Mouse (Mus musculus) CH12.LX (cell line): ENCODE data around the gene Eaf1. TPM values are rescaled to one million over a fixed set of nuclear protein-coding genes. Genes with fewer than 3 reads are reported as not detected.

Experiments
- DNase-seq: peaks from one replicate; pipeline ENCODE4 v3.0.0-alpha.2; 2013; ENCODE audit errors: extremely low read depth
- H3K27ac ChIP-seq: 2 replicates; pipeline ENCODE4 v1.5.1; 2012; ENCODE audit warnings: low read depth, mild to moderate bottlenecking, control low read depth, moderate library complexity; ENCODE audit not compliant: insufficient read depth
- H3K27me3 ChIP-seq: replicated peaks from 2 replicates; pipeline ENCODE3; 2012; ENCODE audit warnings: inconsistent platforms
- H3K36me3 ChIP-seq, 2 experiments: replicated peaks in 1 of 2; 2 replicates each; pipeline versions ENCODE3 to v1.6.1; 2012; ENCODE audit warnings: inconsistent platforms in 1 of 2, low read length in 1 of 2, mild to moderate bottlenecking in 1 of 2, mixed read lengths in 1 of 2, moderate library complexity in 1 of 2; ENCODE audit not compliant: control insufficient read depth in 1 of 2, insufficient read depth in 1 of 2
- H3K4me1 ChIP-seq, 2 experiments: 2 replicates each; pipeline ENCODE4 v1.6.1; 2012; ENCODE audit warnings: inconsistent platforms in 1 of 2, moderate library complexity in 1 of 2; ENCODE audit not compliant: insufficient read depth in 2 of 2, control insufficient read depth in 1 of 2
- H3K4me2 ChIP-seq: 2 replicates; pipeline ENCODE4 v1.6.1; 2012; ENCODE audit warnings: low read depth, mild to moderate bottlenecking, control low read depth; ENCODE audit not compliant: poor library complexity, insufficient read depth, severe bottlenecking
- H3K4me3 ChIP-seq, 3 experiments: fragments of 150-350 bp in 1 of 3; sonication (generic) in 1 of 3; replicated peaks in 1 of 3; 2 replicates each; pipeline versions ENCODE3 to v1.5.1; 2011 to 2012; ENCODE audit warnings: low read depth in 2 of 3, low read length in 2 of 3, mild to moderate bottlenecking in 2 of 3, moderate library complexity in 2 of 3, control low read depth in 1 of 3, improper control_type of control experiment in 1 of 3, inconsistent platforms in 1 of 3, mixed read lengths in 1 of 3; ENCODE audit not compliant: poor library complexity in 1 of 3
- H3K79me2 ChIP-seq: replicated peaks from 2 replicates; pipeline ENCODE4 v1.6.1; 2012; ENCODE audit warnings: mild to moderate bottlenecking, moderate library complexity; ENCODE audit not compliant: control insufficient read depth, poor library complexity, insufficient read depth, severe bottlenecking; ENCODE audit errors: extremely low read depth
- H3K9ac ChIP-seq: 2 replicates; pipeline ENCODE4 v1.6.1; 2012; ENCODE audit warnings: low read depth, mild to moderate bottlenecking, control low read depth, moderate library complexity; ENCODE audit not compliant: insufficient read depth
- H3K9me3 ChIP-seq: replicated peaks from 2 replicates; pipeline ENCODE3; 2012; ENCODE audit warnings: low read length, inconsistent platforms, mixed read lengths
- CHD1 ChIP-seq: IDR thresholded peaks from 2 replicates; pipeline ENCODE4 v1.6.1; 2012; ENCODE audit warnings: low read depth, low read length, improper control_type of control experiment, inconsistent platforms
- CHD2 ChIP-seq: IDR thresholded peaks from 2 replicates; pipeline ENCODE4 v1.6.1; 2011; ENCODE audit warnings: low read length, improper control_type of control experiment
- ELF1 ChIP-seq: IDR thresholded peaks from 2 replicates; pipeline ENCODE4 v1.6.1; 2014; ENCODE audit warnings: low read depth, mild to moderate bottlenecking, inconsistent platforms, low read length, improper control_type of control experiment
- ETS1 ChIP-seq: conservative IDR thresholded peaks from 2 replicates; pipeline ENCODE4 v1.6.1; 2012; ENCODE audit warnings: low read depth, mild to moderate bottlenecking, inconsistent platforms, low read length, improper control_type of control experiment, moderate library complexity
- HCFC1 ChIP-seq: IDR thresholded peaks from 2 replicates; pipeline ENCODE4 v1.6.1; 2012; ENCODE audit warnings: low read depth, mild to moderate bottlenecking, inconsistent platforms, low read length, improper control_type of control experiment
- IRF4 ChIP-seq: IDR thresholded peaks from 2 replicates; pipeline ENCODE4 v1.6.1; 2014; ENCODE audit warnings: low read depth, mild to moderate bottlenecking, inconsistent platforms, low read length, improper control_type of control experiment
- JUND ChIP-seq: conservative IDR thresholded peaks from 2 replicates; pipeline ENCODE4 v1.6.1; 2011; ENCODE audit warnings: low read depth, low read length, improper control_type of control experiment
- KAT2A ChIP-seq: IDR thresholded peaks from 2 replicates; pipeline ENCODE4 v1.6.1; 2012; ENCODE audit warnings: low read length, improper control_type of control experiment, inconsistent platforms; ENCODE audit not compliant: insufficient replicate concordance
- MAFK ChIP-seq: IDR thresholded peaks from 2 replicates; pipeline ENCODE4 v1.6.1; 2011; ENCODE audit warnings: low read length, improper control_type of control experiment; ENCODE audit not compliant: insufficient replicate concordance
- MAX ChIP-seq: IDR thresholded peaks from 2 replicates; pipeline ENCODE4 v1.6.1; 2011; ENCODE audit warnings: low read length, improper control_type of control experiment
- MAZ ChIP-seq: IDR thresholded peaks from 2 replicates; pipeline ENCODE4 v1.6.1; 2012; ENCODE audit warnings: low read depth, mild to moderate bottlenecking, inconsistent platforms, low read length, improper control_type of control experiment, moderate library complexity
- MEF2A ChIP-seq: IDR thresholded peaks from 2 replicates; pipeline ENCODE4 v1.6.1; 2014; ENCODE audit warnings: low read depth, mild to moderate bottlenecking, inconsistent platforms, low read length, improper control_type of control experiment, borderline replicate concordance
- MYC ChIP-seq: IDR thresholded peaks from 2 replicates; pipeline ENCODE4 v1.6.1; 2011; ENCODE audit warnings: low read depth, mild to moderate bottlenecking, improper control_type of control experiment, low read length
- NELFE ChIP-seq: IDR thresholded peaks from 2 replicates; pipeline ENCODE4 v1.6.1; 2011; ENCODE audit warnings: low read depth, low read length, improper control_type of control experiment
- NRF1 ChIP-seq: IDR thresholded peaks from 2 replicates; pipeline ENCODE4 v1.6.1; 2014; ENCODE audit warnings: low read depth, mild to moderate bottlenecking, inconsistent platforms, low read length, improper control_type of control experiment, moderate library complexity
- PAX5 ChIP-seq: IDR thresholded peaks from 2 replicates; pipeline ENCODE4 v1.6.1; 2012; ENCODE audit warnings: low read length, inconsistent platforms, mixed read lengths
- POLR2AphosphoS2 ChIP-seq: IDR thresholded peaks from 2 replicates; pipeline ENCODE4 v1.6.1; 2011; ENCODE audit warnings: low read depth, low read length, improper control_type of control experiment
- RAD21 ChIP-seq: IDR thresholded peaks from 2 replicates; pipeline ENCODE4 v1.6.1; 2011; ENCODE audit warnings: low read depth, mild to moderate bottlenecking, low read length, improper control_type of control experiment, moderate library complexity
- SMC3 ChIP-seq: IDR thresholded peaks from 2 replicates; pipeline ENCODE4 v1.6.1; 2011; ENCODE audit warnings: low read depth, low read length, improper control_type of control experiment
- USF1 ChIP-seq: IDR thresholded peaks from 2 replicates; pipeline ENCODE4 v1.6.1; 2014; ENCODE audit warnings: low read depth, mild to moderate bottlenecking, inconsistent platforms, low read length, improper control_type of control experiment
- USF2 ChIP-seq: conservative IDR thresholded peaks from 2 replicates; pipeline ENCODE4 v1.6.1; 2011; ENCODE audit warnings: low read depth, low read length, improper control_type of control experiment
- ZC3H11A ChIP-seq: IDR thresholded peaks from 2 replicates; pipeline ENCODE4 v1.6.1; 2012; ENCODE audit warnings: low read depth, mild to moderate bottlenecking, inconsistent platforms, low read length, improper control_type of control experiment
- ZKSCAN1 ChIP-seq: IDR thresholded peaks from 2 replicates; pipeline ENCODE4 v1.6.1; 2012; ENCODE audit warnings: low read depth, inconsistent platforms, low read length, improper control_type of control experiment, borderline replicate concordance
- ZMIZ1 ChIP-seq: IDR thresholded peaks from 2 replicates; pipeline ENCODE4 v1.6.1; 2012; ENCODE audit warnings: low read depth, mild to moderate bottlenecking, inconsistent platforms, low read length, improper control_type of control experiment
- ZNF384 ChIP-seq: IDR thresholded peaks from 2 replicates; pipeline ENCODE4 v1.6.1; 2012; ENCODE audit warnings: low read depth, low read length, improper control_type of control experiment, inconsistent platforms
- dilution Hi-C: fragments of 300-500 bp; cut with MboI; formaldehyde crosslinking; loops from 2 replicates; pipeline ENCODE4 v1.14.3; 2020; ENCODE audit warnings: low sequenced_read_pairs; ENCODE audit not compliant: extremely low pct_unique_long_range_greater_than_20kb, extremely low pct_ligation_motif_present
- in situ Hi-C: fragments of 300-500 bp; cut with MboI; formaldehyde crosslinking; loops from 3 replicates; pipeline ENCODE4 v1.14.3; 2019; ENCODE audit warnings: low sequenced_read_pairs, low pct_ligation_motif_present, low pct_unique_long_range_greater_than_20kb, mixed read lengths
- polyA plus RNA-seq: library from polyadenylated mRNA; unstranded; fragments of >175 nt; gene quantifications from 2 replicates; pipeline ENCODE4 v1.2.1, GENCODE M21; 2012; ENCODE audit warnings: low read depth; ENCODE audit not compliant: insufficient read length
- total RNA-seq, 2 experiments: library from RNA; depleted of rRNA; stranded (reverse); fragments of 300-350 nt in 1 of 2; fragments of >200 nt in 1 of 2; gene quantifications; 2 replicates each; pipeline ENCODE4 v1.2.3; 2012 to 2014

Gene Eaf1
- total and polyA plus RNA-seq, 3 experiments: 25.2 to 39.9 (median 29.4) TPM

DNA sequence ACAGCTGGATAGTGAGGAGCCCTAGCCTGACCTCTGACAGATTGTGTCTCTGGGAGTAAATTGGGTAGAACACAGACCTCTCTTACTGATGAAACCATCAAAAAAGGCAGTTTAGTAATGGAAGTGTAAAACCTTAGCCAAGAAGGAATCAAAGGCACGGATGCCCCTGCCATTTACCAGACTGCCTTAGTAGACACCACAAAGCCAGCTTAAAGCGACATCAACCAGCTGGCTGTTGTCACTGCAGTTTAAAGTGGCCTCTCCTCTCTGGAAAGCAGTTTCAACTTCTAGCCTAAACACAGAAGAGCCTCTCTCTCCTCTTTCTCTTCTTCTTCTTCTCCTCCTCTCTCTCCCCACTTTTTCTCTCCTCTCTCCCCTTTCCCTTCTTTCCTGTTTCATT is 27.1 kb downstream of the Eaf1 start:
- dilution Hi-C loops (no loop called here), in situ Hi-C loops (no loop called here)
- Histone ChIP-seq H3K4me3 (no peak overlapping the region), H3K4me1 (peaks cover 0 to 9% of the 10 kb centered on the region in 2 experiments; a peak in 1 of 4 replicates), H3K79me2 (no peaks in the 10 kb centered on the region), H3K9ac (no peak overlapping the region), H3K9me3 (no peaks in the 10 kb centered on the region), H3K27me3 (no peaks in the 10 kb centered on the region), H3K36me3 (peaks cover 13 to 36% of the 10 kb centered on the region in 2 experiments), H3K27ac (no peak overlapping the region), H3K4me2 (no peak overlapping the region)
- no peak for DNase-seq
- TF ChIP-seq NRF1: no peak
- TF ChIP-seq USF1: no peak
- TF ChIP-seq ETS1: no peak
- TF ChIP-seq ZMIZ1: no peak
- TF ChIP-seq MAX: no peak
- no peak for TF ChIP-seq KAT2A
- no peak for TF ChIP-seq PAX5
- TF ChIP-seq JUND: no peak
- no peak for TF ChIP-seq POLR2AphosphoS2
- no peak for TF ChIP-seq HCFC1
- TF ChIP-seq CHD1: no peak
- TF ChIP-seq SMC3: no peak
- no peak for TF ChIP-seq MAFK
- no peak for TF ChIP-seq ZKSCAN1
- no peak for TF ChIP-seq ZNF384
- no peak for TF ChIP-seq IRF4
- no peak for TF ChIP-seq CHD2
- TF ChIP-seq NELFE: no peak
- TF ChIP-seq ELF1: no peak

DNA sequence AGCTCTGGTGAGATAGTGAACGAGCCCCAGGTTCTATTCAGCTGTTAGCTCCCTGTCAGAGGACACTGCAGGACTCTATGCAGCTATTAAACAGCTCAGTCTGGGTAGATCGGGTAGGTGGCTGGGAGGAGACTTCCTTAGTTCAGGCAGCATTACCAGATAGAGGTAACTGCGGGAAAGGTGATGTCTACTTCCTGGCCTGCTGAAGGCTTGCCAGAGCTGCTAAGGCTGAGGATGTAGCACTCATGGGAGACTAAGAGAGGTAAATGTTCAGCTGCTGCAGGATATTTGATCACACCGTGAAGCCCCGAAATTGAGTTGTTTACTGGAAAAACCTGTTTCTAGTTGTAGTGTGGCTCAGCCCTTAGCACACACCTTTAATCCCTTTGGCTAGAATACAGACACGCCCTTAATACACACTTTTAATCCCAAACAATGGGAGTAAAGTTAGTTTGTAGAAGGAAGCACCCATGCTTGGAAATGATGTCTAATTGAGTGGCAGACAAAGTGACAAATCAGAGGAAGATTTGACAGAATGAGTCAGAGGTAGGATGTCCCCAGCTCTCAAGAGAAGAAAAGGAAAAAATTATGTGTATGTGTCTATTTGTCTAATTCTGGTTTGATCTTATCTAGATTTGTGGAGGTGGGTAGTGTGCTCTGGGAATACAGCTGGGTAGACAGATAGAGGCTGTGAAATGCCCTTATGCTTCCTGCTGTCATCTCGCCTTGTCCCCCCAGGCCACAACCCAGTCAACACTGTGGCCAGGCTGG is 31.0 kb downstream of the Eaf1 start:
- no peaks in the 10 kb centered on the region for H3K79me2 ChIP-seq
- no peak overlapping the region for H3K4me2 ChIP-seq
- H3K4me1 ChIP-seq: peaks cover 0 to 1% of the 10 kb centered on the region in 2 experiments; a peak in 1 of 4 replicates
- peaks cover 13 to 61% of the 10 kb centered on the region in 2 experiments for H3K36me3 ChIP-seq
- H3K4me3 ChIP-seq: no peak overlapping the region
- no peak for DNase-seq
- H3K27me3 ChIP-seq: no peaks in the 10 kb centered on the region
- dilution Hi-C loops (no loop called here), in situ Hi-C loops (loop anchor here (5.0 kb wide), 1 partner anchor 72 kb away; no protein-coding TSS in a partner anchor)
- no peak overlapping the region for H3K9ac ChIP-seq
- TF ChIP-seq ZNF384 (no peak), IRF4 (no peak), NELFE (no peak), MAZ (no peak), MEF2A (no peak), MAFK (no peak), USF2 (no peak), MYC (no peak), SMC3 (no peak), NRF1 (no peak), POLR2AphosphoS2 (no peak), ZC3H11A (no peak), RAD21 (no peak)
- no peaks in the 10 kb centered on the region for H3K9me3 ChIP-seq
- H3K27ac ChIP-seq: no peak overlapping the region
